Mouse (Mus musculus): ENCODE measurements around the gene Ddx5.
A peak's percentile ranks its signal among the peaks of the same experiment; 100 is the strongest.
"Not testable (repeated sequence)": the region's sequence is repeated elsewhere in the genome, so short reads cannot be mapped to it uniquely, and the experiment has no call there.

The Ddx5 gene

DNA sequence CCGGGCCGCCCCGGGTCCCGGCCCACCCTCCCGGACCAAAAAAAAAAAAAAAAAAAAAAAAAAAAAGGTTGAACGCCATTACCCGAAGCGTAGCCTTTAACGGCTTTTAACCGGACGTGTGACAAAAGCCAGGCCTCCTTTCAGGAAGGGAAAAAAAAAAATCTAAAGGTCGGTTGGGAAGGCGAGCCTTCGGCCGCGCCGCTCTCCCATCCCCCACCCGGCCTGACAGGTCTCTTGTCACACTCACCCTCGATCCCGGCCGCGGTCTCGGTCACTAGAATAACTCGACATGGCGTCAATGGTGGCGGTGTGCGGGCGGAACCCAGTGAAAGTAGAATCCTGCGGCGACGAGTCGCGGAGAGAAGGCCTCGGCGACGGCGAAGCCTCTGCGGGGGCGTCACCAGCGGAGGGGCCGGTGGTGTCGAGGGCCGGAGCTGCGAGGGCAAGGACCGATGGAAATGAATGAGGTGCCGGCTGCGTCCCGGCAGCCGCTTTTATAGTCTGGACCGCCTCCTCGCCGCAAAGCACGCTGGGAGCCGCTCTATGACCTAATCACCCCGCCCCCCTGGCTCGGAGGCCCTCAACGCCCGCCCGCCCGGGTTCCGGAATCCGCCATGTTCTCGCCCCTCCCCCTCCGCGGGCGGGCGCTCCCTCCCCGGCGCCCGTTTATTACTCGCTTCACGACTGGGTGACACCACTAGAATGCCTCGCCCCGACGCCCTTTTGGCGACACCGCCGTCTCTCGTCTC lies 785 bp downstream of the Ddx5 start:
- peak; percentile 99 for DNase-seq (ENCODE audit: low spot score in 2 of 2)

DNA sequence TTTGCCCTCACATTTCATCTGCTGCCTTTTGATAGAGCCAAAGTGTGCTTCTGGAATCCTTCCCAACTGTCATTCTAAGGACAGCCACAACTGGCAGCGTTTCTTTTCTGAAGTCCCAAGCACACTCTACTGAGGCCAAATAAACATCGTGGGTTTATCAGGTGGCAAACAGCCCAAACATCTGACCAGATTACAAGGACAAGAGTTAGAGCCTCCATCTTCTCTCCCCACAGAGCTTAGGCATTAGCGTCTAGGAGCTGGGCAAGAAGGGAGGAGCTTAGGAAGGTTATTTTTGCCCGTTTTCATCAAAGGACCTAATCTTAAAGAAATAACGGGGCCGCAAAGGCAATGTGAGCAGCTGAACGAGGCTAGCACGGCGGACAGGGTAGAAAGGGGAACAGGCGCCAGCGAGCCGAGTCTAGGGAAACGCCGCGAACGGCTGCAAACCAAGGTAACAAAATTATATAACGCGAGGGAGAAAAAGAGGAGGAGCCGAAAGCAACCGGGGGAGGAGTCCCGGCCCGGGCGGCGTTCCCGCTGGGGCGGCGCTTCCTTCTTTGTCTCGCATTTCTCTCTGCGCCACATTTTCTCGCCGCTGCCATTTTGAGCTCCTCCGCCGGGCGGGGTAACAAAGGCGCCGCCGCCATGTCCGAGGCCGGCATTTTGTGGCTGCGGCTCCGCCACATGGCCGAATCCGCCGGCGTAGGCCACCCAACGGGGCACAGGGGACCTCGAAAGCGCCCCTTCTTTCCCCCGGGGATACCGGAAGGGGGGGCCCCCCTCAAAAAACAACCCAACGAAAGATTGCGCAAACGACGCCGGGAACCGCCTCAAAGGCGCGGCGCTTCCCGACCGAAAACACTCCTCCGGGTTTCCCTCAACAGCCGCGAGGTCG lies 1.6 kb downstream of the Ddx5 start:
- peak; percentile 74 to 85 for DNase-seq (ENCODE audit: low spot score in 2 of 2)

DNA sequence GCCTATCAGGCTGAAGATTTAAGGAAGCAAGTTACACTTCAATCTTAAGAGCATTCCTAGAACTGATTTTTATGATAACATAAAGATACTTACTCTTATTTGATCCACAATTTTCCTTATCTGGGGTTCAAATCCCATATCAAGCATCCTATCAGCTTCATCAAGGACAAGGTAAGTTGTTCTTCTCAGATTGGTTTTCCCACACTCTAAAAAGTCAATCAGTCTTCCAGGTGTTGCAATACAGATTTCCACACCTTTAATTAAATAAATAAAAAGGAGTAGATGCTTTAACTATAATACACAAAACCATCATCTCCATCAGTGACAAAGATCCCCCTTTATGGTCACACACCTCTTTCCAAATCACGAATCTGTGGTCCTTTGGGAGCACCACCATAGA lies 3.9 kb downstream of the Ddx5 start:
- DNase-seq (ENCODE audit: low spot score in 2 of 2), result no peak

GRCm38 (mm10) chr11:106784476-106784875 lies 4.5 kb downstream of the Ddx5 start:
- DNase-seq (ENCODE audit: low spot score in 2 of 2), result no peak

DNA sequence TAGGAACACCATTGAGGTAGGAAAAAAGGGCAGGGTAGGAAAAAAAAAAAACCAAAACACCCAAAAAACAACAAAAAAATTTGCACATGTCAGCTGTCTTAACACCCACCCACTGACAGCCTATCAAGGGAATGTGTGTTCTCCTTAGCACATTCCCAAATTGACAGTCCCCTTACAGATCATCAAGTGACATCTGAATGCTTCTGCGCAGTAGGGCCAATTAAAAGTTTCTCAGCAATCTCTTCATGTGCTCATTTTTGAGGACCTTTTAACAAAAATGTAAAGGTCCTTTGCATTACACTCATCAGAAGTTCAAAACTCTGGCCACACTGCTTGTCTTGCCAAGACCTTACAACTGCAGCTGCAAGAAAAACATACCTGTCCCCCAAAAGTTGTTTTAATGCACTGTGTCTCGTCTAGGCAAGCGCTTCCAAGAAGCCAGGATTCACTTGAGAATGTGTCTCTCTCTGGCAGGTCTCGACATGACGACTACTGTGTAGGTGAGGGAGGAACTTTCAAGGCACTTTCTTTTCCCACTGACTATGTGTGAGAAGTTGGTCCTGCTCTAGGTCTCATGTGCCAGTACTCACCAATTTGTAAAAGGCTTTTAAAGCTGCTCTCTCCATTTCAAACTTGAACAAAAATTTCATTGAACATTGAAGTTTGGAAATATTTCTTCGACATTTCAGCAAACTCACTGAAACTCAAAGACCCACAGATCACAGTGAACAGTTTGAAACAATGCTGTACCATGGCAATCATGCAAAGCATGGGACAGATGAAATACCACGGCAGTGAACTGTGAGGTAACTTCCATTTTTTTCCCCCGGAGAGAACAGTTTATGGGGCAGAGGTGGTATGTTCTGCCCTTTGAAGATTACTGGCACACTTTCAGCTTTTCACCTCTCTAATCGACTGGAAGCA lies 5.9 kb downstream of the Ddx5 start:
- DNase-seq (ENCODE audit: low spot score in 2 of 2), result peak in 1 of 2 experiments; percentile 12

DNA sequence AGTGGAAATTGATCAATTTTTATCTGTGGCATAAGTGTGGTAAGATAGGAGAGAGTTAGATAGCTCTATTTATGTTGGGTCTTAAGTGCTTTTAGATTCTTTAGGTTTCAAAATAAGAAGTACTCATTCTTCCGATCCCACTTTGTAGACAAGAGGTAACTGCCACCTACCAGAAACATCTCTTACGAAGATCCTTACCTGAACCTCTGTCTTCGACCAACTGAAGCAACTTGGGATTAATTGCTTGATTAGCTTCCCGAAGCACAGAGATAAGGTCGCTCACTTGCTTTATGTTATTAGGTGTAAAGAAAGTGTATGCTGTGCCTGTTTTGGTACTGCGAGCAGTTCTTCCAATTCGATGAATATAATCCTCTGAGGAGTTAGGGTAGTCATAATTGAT lies 6.7 kb downstream of the Ddx5 start:
- DNase-seq (ENCODE audit: low spot score in 2 of 2), result not testable (repeated sequence)

- DNase-seq (ENCODE audit: low spot score in 2 of 2), result no peak
Measured at GRCm38 (mm10) chr11:106780590-106781220, 8.3 kb downstream of the Ddx5 start.

- no peak for DNase-seq (ENCODE audit: low spot score in 2 of 2)
Measured at GRCm38 (mm10) chr11:106780089-106780425, 8.9 kb downstream of the Ddx5 start.

DNA sequence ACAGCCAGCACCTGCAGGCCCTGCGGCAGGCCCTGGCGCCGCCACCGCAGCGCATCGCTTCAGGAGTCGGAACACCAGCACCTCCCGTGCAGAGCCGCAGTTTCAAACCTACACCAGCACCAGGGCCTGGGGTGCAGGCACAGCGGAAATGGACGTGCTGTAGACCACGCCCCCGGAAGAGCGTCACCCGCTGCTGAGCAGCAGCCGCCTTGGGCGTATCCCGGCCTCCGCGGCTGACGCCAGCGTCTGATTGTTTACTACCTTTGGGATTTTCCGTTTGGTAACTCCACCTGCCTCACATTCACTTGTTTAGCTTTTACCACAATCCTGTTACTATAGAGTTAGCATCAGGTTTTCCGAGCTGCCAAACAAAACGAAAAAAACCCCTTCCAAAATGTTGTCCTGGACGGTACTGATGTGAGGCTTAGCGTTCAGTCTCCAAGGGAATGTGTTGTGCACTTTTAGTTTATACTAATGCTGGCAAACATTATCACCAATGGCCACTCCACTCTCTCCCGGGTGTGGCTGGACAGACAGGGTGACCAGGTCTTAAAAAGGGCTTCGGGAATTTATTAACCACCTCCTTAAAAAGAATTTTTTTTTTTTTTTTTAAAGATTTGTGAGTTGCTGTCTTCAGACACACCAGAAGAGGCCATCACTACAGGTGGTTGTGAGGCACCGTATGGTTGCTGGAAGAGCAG lies 9.4 kb downstream of the Ddx5 start, which contains the start of gene Polg2:
TSS of gene Polg2 (minus strand) at position 150 of the 701 bp plus-strand sequence.
- peak; percentile 94 to 95 for DNase-seq (ENCODE audit: low spot score in 2 of 2)

GRCm38 (mm10) chr11:106778589-106779387 lies 10.2 kb downstream of the Ddx5 start:
- no peak for DNase-seq (ENCODE audit: low spot score in 2 of 2)

GRCm38 (mm10) chr11:106778132-106778531 lies 10.9 kb downstream of the Ddx5 start:
- no peak for DNase-seq (ENCODE audit: low spot score in 2 of 2)

GRCm38 (mm10) chr11:106777395-106777794 lies 11.6 kb downstream of the Ddx5 start:
- DNase-seq (ENCODE audit: low spot score in 2 of 2), result no peak

DNA sequence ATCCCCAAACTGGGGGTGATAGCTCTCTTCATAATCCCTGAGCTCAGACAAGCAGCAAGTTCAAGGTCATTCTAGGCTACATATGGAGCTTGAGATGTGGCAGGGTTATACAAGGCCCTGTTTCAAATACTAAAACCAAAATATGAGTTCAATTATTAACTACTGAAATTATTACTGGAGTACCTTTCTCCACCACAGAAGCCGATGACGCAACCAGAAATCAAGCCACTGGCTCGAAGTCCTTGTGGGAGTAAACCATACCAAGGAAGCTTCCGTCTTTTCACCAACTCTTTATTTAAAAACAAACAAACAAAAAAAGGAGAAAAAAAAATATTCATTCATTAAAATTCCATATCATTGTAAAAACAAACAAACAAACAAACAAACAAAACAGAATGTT lies 12.0 kb downstream of the Ddx5 start:
- DNase-seq (ENCODE audit: low spot score in 2 of 2), result no peak

GRCm38 (mm10) chr11:106773061-106773460 lies 15.9 kb downstream of the Ddx5 start:
- DNase-seq (ENCODE audit: low spot score in 2 of 2), result no peak

DNA sequence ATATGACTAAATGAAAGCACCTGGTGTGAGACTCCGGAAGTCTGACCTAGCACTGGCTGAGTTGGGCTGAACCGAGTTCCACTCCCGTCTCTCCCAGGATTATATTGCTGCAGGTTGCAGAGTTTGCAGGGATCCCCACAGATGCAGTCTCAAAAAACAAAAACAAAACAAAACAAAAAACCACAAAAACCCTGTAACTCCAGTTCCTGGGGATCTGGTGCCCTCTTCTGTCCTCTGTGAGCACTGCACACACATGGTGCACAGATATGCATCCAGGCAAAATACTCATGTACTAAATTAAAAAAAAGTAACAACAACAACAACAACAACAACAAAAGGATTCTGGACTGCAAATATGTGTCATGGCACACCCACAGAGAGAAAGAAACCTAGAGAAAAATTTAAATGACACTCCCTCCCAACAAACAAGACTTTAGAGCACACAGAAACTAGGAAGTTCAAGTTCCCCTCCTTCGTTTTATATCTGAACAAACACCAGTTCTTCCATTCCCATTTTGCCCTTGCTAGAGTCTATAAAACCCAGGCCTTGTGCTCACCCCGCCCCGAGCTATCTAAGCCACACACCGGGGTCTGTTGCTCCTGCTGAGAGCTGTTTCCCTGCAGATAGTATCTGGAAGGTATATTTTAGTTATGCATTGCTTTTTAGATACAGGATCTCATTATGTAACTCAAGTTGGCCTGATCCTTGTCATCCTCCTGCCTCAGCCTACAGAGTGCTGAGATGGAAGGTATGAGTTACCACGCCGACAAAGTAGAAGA lies 18.6 kb downstream of the Ddx5 start:
- DNase-seq (ENCODE audit: low spot score in 2 of 2), result peak in 1 of 2 experiments; percentile 58

DNA sequence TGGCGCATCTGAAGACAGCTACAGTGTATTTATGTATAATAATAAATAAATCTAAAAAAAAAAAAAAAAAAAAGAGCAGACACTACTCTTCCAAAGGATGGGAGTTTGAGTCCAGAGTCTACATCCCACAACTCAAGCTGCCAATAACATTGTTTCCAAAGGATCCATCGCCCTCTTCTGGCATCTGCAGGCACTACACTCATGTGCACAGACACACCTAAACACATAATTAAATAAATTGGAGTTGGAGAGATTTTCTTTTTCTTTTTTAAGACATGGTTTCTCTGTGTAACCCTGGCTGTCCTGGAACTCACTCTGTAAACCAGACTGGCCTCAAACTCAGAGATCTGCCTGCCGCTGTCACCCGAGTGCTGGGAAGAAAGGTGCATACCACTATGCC lies 21.5 kb downstream of the Ddx5 start:
- DNase-seq (ENCODE audit: low spot score in 2 of 2), result no peak

- no peak for DNase-seq (ENCODE audit: low spot score in 2 of 2)
Measured at GRCm38 (mm10) chr11:106766611-106767162, 22.3 kb downstream of the Ddx5 start.

DNA sequence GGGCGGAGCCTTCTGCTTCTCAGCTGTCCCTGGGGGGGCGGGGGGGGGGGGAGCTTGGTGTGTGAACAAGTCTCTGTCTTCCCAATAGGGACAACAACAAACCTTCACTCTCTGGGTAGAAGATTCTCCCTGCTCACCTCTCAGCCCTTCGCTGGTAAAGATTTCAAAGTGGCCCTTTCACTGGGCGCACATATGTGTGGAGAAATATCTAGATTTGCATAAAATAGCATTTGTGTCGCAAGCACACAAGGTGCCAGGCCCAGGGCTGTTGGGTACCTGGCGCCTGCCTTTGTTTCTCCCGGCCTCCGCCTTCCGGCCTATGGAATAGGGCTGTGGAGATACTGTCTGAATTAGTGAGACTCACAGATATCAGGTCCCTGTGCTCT lies 26.2 kb downstream of the Ddx5 start:
- no peak for DNase-seq (ENCODE audit: low spot score in 2 of 2)

Measured in natural killer cell, adult 2 months (primary cell).